Mouse (Mus musculus): ENCODE measurements around the gene A430078G23Rik.

- TF ChIP-seq USF2 (IDR thresholded peaks at IDR 0.05; ENCODE audit: borderline replicate concordance in 1 of 2, insufficient read depth in 1 of 2, low read depth in 1 of 2, low read length in 2 of 2): no peak
- no peak for TF ChIP-seq CTCF (IDR thresholded peaks at IDR 0.05 in 2 of 3, conservative IDR thresholded peaks at IDR 0.05 in 1 of 3; ENCODE audit: control insufficient read depth in 1 of 3, insufficient read depth in 1 of 3, low read depth in 2 of 3, low read length in 3 of 3, poor library complexity in 1 of 3, severe bottlenecking in 1 of 3)
- TF ChIP-seq GATA1 (IDR thresholded peaks at IDR 0.05; ENCODE audit: low read depth, low read length): peak; percentile 71
- no peak for TF ChIP-seq USF1 (IDR thresholded peaks at IDR 0.05; ENCODE audit: low read depth, low read length)
- TF ChIP-seq POLR2AphosphoS5 (IDR thresholded peaks at IDR 0.05; ENCODE audit: borderline replicate concordance, low read depth, low read length): no peak
- TF ChIP-seq POLR2A (IDR thresholded peaks at IDR 0.05; ENCODE audit: control insufficient read depth in 1 of 2, insufficient read depth in 1 of 2, low read depth in 1 of 2, low read length in 2 of 2, poor library complexity in 1 of 2): no peak
- no peak for TF ChIP-seq ZC3H11A (IDR thresholded peaks at IDR 0.05; ENCODE audit: low read depth, low read length)
- no peak for TF ChIP-seq MAX (IDR thresholded peaks at IDR 0.05; ENCODE audit: low read length)
- TF ChIP-seq CHD1 (IDR thresholded peaks at IDR 0.05; ENCODE audit: low read depth, low read length): no peak
- no peak for TF ChIP-seq MAFK (IDR thresholded peaks at IDR 0.05; ENCODE audit: borderline replicate concordance, low read depth, low read length)
- no peak for TF ChIP-seq SMC3 (IDR thresholded peaks at IDR 0.05; ENCODE audit: low read depth, low read length)
- TF ChIP-seq TAL1 (IDR thresholded peaks at IDR 0.05; ENCODE audit: low read length): no peak
- peak; percentile 60 for TF ChIP-seq TBP (IDR thresholded peaks at IDR 0.05; ENCODE audit: low read depth, low read length)
Measured at GRCm38 (mm10) chr8:3392293-3392692, 39.1 kb downstream of the A430078G23Rik start.
